Mouse (Mus musculus) kidney, postnatal 0 days (tissue): ENCODE results near the gene Cyth1. TPM values are rescaled to one million over a fixed set of nuclear protein-coding genes. Genes with fewer than 3 reads are reported as not detected.

Experiments
- ATAC-seq: fragments of 200-750 bp; cut with Nextera tagmentation; replicated peaks from 2 replicates; pipeline ENCODE4 v1.8.0; 2017; ENCODE audit warnings: low read depth, moderate number of reproducible peaks, moderate TSS enrichment, moderate library complexity; ENCODE audit not compliant: low FRiP score
- DNase-seq: peaks from one replicate; pipeline ENCODE4 v3.0.0-alpha.2; 2016; ENCODE audit warnings: low spot score
- H3K27ac ChIP-seq: fragments of 300-500 bp; sonication (generic); 2 replicates; pipeline ENCODE4 v1.5.1; 2014; ENCODE audit warnings: mild to moderate bottlenecking
- H3K27me3 ChIP-seq: fragments of 300-500 bp; sonication (generic); 2 replicates; pipeline ENCODE4 v1.6.1; 2014; ENCODE audit warnings: low read length, mixed read lengths; ENCODE audit not compliant: insufficient read depth
- H3K36me3 ChIP-seq: fragments of 300-500 bp; sonication (generic); 2 replicates; pipeline ENCODE4 v1.6.1; 2014; ENCODE audit warnings: low read length, mixed read lengths; ENCODE audit not compliant: insufficient read depth
- H3K4me1 ChIP-seq: fragments of 300-500 bp; sonication (generic); replicated peaks from 2 replicates; pipeline ENCODE4 v1.6.1; 2014; ENCODE audit warnings: antibody characterized with exemption, low read length, mixed read lengths; ENCODE audit not compliant: insufficient read depth
- H3K4me2 ChIP-seq: fragments of 300-500 bp; sonication (generic); 2 replicates; pipeline ENCODE4 v1.6.1; 2014; ENCODE audit warnings: mild to moderate bottlenecking, low read length, moderate library complexity, mixed read lengths
- H3K4me3 ChIP-seq: fragments of 300-500 bp; sonication (generic); replicated peaks from 2 replicates; pipeline ENCODE4 v1.5.1; 2014; ENCODE audit warnings: low read depth, low read length
- H3K9ac ChIP-seq: fragments of 300-500 bp; sonication (generic); 2 replicates; pipeline ENCODE4 v1.6.1; 2014; ENCODE audit warnings: low read depth, low read length
- H3K9me3 ChIP-seq: fragments of 300-500 bp; sonication (generic); replicated peaks from 2 replicates; pipeline ENCODE4 v1.6.1; 2016; ENCODE audit warnings: low read length, inconsistent platforms, mixed read lengths
- CTCF ChIP-seq: IDR thresholded peaks from 2 replicates; pipeline ENCODE4 v1.5.1; 2016; ENCODE audit warnings: antibody characterized with exemption, low read depth, mild to moderate bottlenecking, moderate library complexity
- WGBS: fragments of 180-500 bp; shearing (Covaris S2); extraction: QIAGEN DNeasy Blood & Tissue Kit; methylation state at CpG from one replicate; pipeline ENCODE4 v1.1.7; 2014; 5-methylcytosine and 5-hydroxymethylcytosine counted together
- polyA plus RNA-seq: library from polyadenylated mRNA; unstranded; fragments of >200 nt; fragmentation: Nextera tagmentation; extraction: Ambion mirVana; gene quantifications from 2 replicates; pipeline ENCODE4 v1.2.1, GENCODE M21; 2015

The Cyth1 gene
- polyA plus RNA-seq, 1 experiment from 2014 or later, result 17.3 TPM

GRCm38 (mm10) chr11:118225862-118226261 lies 22.5 kb downstream of the Cyth1 start:
- DNase-seq (no peak), ATAC-seq (no peak)
- no peak for TF ChIP-seq CTCF
- H3K9ac ChIP-seq, result no peak overlapping the region
- H3K36me3 ChIP-seq, result no peaks in the 10 kb centered on the region
- H3K4me3 ChIP-seq, result no peak overlapping the region
- no peaks in the 10 kb centered on the region for H3K9me3 ChIP-seq
- no peaks in the 10 kb centered on the region for H3K4me1 ChIP-seq
- 33% methylated on average over 1 of the region's 1 CpGs for WGBS
- no peaks in the 10 kb centered on the region for H3K27me3 ChIP-seq
- H3K4me2 ChIP-seq, result no peak overlapping the region
- H3K27ac ChIP-seq, result no peak overlapping the region

DNA sequence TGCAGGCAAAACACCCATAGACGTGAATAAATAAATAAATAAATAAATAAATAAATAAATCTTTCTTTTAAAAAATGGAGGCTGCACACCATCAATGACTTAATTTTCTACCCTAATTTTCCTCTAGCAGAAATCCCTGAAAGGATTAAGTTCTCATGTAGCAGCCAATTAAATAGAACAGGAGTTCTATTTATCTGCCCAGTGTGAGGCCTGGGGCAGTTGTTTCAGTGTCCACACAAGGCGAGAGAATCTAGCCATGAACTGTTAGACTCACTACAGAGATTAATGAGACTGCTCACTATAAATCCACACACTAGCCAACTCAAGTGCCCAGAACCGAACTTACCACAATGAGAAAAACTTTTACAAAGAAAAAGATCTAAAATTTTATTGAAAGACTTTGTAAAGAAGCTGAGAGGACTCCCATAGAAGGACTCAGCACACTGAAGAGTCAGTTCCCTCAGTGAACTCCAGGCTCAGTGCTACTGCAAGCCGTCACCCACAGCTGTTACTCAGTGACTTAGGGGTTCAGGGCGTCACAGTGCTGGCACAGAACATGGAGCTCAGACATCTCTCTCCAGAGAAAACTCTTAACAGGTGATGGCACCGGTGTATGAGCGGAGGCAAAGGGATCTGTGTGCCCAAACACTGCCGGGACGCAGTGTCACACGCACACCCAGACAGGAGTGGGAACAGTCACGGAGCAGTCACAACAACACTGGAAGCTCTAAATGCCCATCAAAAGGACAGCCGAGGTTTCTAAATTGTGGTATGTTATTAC lies 23.1 kb downstream of the Cyth1 start:
- Histone ChIP-seq H3K4me3 (no peak overlapping the region), H3K4me2 (no peak overlapping the region), H3K27me3 (no peaks in the 10 kb centered on the region), H3K9me3 (no peaks in the 10 kb centered on the region), H3K4me1 (no peaks in the 10 kb centered on the region), H3K9ac (no peak overlapping the region), H3K27ac (no peak overlapping the region), H3K36me3 (no peaks in the 10 kb centered on the region)
- no peak for ATAC-seq
- no peak for TF ChIP-seq CTCF
- DNase-seq, result no peak
- WGBS, result 72% methylated on average over 12 of the region's 12 CpGs

DNA sequence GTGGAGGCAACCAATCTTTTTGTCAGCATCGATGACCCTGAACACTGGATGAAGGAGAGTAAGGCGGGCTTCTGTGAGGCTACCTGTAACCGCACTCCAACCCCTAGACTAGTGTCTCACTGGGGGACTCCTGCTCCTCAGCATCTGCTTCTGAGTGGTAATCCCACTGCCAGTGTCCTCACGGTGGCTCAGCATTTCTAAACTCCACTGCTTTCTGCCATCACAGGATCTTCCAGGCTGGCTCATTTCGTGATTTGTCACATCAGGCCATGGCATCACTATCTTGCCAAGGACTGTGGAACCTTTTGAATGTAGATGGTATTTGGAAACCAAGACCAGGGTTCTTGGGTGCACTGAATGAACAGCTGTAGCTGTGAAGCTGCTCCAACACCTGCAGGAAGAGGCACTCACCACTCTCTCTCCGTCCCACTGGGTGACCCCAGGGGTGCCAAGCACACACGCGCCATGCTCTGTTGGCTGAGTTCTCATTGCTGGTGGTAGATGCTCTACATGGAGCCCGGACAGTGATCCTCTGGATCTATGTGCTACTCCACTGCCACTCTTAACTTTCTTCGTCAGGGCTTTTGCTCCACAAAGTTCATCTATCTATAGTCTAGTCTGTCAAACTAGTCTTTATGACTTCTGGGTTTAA lies 24.9 kb downstream of the Cyth1 start:
- Histone ChIP-seq H3K4me1 (no peaks in the 10 kb centered on the region), H3K27me3 (no peaks in the 10 kb centered on the region), H3K4me2 (no peak overlapping the region), H3K27ac (no peak overlapping the region), H3K4me3 (no peak overlapping the region), H3K9me3 (no peaks in the 10 kb centered on the region), H3K9ac (no peak overlapping the region), H3K36me3 (no peaks in the 10 kb centered on the region)
- DNase-seq (no peak), ATAC-seq (no peak)
- WGBS, result 75% methylated on average over 10 of the region's 10 CpGs
- TF ChIP-seq CTCF, result no peak

DNA sequence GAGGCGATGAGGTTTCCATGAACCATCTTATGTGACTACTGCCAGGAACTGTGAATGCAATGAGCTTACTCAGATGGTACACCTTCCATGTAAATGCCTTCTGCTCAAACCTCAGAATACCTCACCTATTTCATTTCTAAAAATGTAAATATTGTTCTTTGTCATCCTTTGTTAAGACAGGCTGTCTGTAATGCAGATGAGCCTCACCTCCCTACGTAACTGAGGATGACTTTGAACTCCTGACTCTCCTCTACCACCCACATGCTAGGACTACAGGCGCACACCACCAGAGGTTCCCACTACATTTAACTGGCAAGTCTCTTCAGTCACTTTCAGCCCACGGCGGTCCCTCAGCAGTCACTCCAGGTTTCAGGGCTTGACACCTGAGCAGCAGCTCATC lies 25.5 kb downstream of the Cyth1 start:
- no peak for DNase-seq
- 84% methylated on average over 5 of the region's 5 CpGs for WGBS
- no peak overlapping the region; the same call in 1 of the 2 replicates for H3K27ac ChIP-seq
- H3K4me2 ChIP-seq, result no peak overlapping the region
- no peaks in the 10 kb centered on the region for H3K36me3 ChIP-seq
- no peak for TF ChIP-seq CTCF
- no peaks in the 10 kb centered on the region for H3K27me3 ChIP-seq
- no peak overlapping the region for H3K9ac ChIP-seq
- no peak overlapping the region for H3K4me3 ChIP-seq
- no peak for ATAC-seq
- no peaks in the 10 kb centered on the region for H3K9me3 ChIP-seq
- no peaks in the 10 kb centered on the region for H3K4me1 ChIP-seq

DNA sequence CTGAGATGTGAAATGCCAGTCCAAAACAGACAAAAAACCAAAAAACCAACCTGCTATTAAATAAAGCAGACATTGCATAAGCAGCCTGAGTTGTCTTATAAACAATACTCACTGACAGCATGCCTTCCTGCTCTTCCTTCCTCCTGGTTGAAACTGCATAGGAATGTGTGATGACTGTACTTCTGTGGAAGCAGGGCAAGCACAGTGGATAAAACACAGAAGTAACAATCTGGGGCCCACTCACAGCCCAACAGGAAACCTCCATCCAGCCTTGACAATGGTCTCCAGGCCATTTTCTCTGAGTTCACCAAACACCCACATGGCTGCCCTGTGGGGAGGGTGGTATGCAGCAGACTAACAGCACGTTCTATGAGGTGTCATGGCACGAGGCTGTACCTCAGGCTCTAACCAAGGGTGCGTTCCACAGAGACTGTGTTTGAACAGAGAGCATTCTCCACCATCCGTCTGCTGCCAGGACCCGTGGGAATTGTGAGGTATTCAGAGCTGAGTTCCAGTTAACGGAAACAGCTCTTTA lies 26.0 kb downstream of the Cyth1 start:
- Histone ChIP-seq H3K4me2 (no peak overlapping the region), H3K4me1 (no peaks in the 10 kb centered on the region), H3K27ac (no peak overlapping the region; the same call in 1 of the 2 replicates), H3K4me3 (no peak overlapping the region), H3K27me3 (no peaks in the 10 kb centered on the region), H3K36me3 (no peaks in the 10 kb centered on the region), H3K9ac (no peak overlapping the region), H3K9me3 (no peaks in the 10 kb centered on the region)
- no peak for TF ChIP-seq CTCF
- DNase-seq (no peak), ATAC-seq (no peak)
- WGBS, result 66% methylated on average over 6 of the region's 6 CpGs

DNA sequence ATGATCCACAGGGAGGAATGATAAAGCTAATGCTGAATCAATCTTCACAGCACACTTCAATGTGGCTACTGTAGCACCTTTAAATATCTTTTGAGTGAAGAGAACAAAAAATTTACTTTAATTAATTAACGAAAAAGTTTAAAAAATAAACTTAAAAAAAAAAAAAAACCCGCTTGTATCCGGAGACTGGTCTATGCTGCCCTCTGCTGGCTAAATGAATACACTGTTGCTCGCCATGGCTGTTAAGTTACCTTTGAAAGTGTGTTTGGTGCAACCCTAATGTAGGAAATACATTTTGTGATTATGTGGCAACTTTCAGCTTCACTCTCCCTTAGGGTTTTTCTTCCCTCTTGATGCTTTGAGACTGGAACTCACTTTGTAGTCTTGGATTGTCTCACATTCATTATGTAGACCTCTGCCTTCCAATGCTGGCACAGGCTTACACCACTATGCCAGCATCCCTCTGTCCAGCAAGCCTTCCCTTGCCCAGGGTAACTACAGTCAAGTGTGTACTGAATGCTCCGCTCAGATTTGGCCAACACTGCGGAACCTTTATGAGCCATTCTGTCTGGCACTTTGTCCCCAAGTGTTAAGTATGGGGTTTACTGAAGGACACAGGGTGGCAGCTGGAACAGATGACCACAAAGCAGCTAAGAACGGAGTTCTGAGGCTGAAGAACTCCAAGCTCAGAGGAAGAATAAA lies 27.7 kb downstream of the Cyth1 start:
- H3K4me2 ChIP-seq, result no peak overlapping the region
- DNase-seq, result peak; percentile 84
- ATAC-seq, result no peak
- 22% methylated on average over 7 of the region's 7 CpGs for WGBS
- no peak overlapping the region for H3K9ac ChIP-seq
- no peak overlapping the region for H3K4me3 ChIP-seq
- peak; percentile 88 for TF ChIP-seq CTCF
- no peaks in the 10 kb centered on the region for H3K9me3 ChIP-seq
- no peaks in the 10 kb centered on the region for H3K36me3 ChIP-seq
- H3K27ac ChIP-seq, result no peak overlapping the region
- no peaks in the 10 kb centered on the region for H3K27me3 ChIP-seq
- no peaks in the 10 kb centered on the region for H3K4me1 ChIP-seq
